Mouse (Mus musculus): ENCODE measurements around the gene Lhx9.

Gene Lhx9

GRCm38 (mm10) chr1:138848511-138849109, at the start of gene Lhx9:
Gene Lhx9, minus strand, starts transcription at chr1:138848577.
- peak; percentile 45 for DNase-seq

- no peak for DNase-seq
Observed at GRCm38 (mm10) chr1:138896088-138896487, 47.7 kb upstream of the Lhx9 start.

GRCm38 (mm10) chr1:138877470-138878254, 29.3 kb upstream of the Lhx9 start:
- no peak for DNase-seq

- DNase-seq, result no peak
Observed at GRCm38 (mm10) chr1:138876371-138877045, 28.1 kb upstream of the Lhx9 start.

GRCm38 (mm10) chr1:138856101-138856950, 7.9 kb upstream of the Lhx9 start, which contains the start of gene 2310009B15Rik:
Gene 2310009B15Rik, minus strand, starts transcription at chr1:138856852.
- DNase-seq, result peak; percentile 93

GRCm38 (mm10) chr1:138850823-138851222, 2.4 kb upstream of the Lhx9 start:
- DNase-seq, result no peak

GRCm38 (mm10) chr1:138850161-138850539, 1.8 kb upstream of the Lhx9 start:
- no peak for DNase-seq

GRCm38 (mm10) chr1:138849531-138850160, 1.3 kb upstream of the Lhx9 start:
- DNase-seq, result no peak

GRCm38 (mm10) chr1:138848026-138848425, 351 bp downstream of the Lhx9 start:
- DNase-seq, result no peak

GRCm38 (mm10) chr1:138847146-138847545, 1.2 kb downstream of the Lhx9 start:
- no peak for DNase-seq

- no peak for DNase-seq
Observed at GRCm38 (mm10) chr1:138846581-138846980, 1.8 kb downstream of the Lhx9 start.

- DNase-seq, result no peak
Observed at GRCm38 (mm10) chr1:138846131-138846530, 2.2 kb downstream of the Lhx9 start.

GRCm38 (mm10) chr1:138845481-138845880, 2.9 kb downstream of the Lhx9 start:
- DNase-seq, result no peak

- DNase-seq, result no peak
Observed at GRCm38 (mm10) chr1:138844166-138844565, 4.2 kb downstream of the Lhx9 start.

- DNase-seq, result no peak
Observed at GRCm38 (mm10) chr1:138843361-138844091, 4.9 kb downstream of the Lhx9 start.

- DNase-seq, result no peak
Observed at GRCm38 (mm10) chr1:138842756-138843155, 5.6 kb downstream of the Lhx9 start.

- no peak for DNase-seq
Observed at GRCm38 (mm10) chr1:138842315-138842714, 6.1 kb downstream of the Lhx9 start.

- peak; percentile 54 for DNase-seq
Observed at GRCm38 (mm10) chr1:138841306-138842095, 6.9 kb downstream of the Lhx9 start.

- DNase-seq, result no peak
Observed at GRCm38 (mm10) chr1:138840440-138841305, 7.7 kb downstream of the Lhx9 start.

Data from kidney, postnatal 10 days (tissue).